Mouse (Mus musculus): Measurements from ENCODE around the gene Lcn9. TPM values are rescaled to one million over a fixed set of nuclear protein-coding genes. Genes with fewer than 3 reads are reported as not detected.

Gene Lcn9
- polyA plus RNA-seq, 1 experiment from 2014 or later: not detected

DNA sequence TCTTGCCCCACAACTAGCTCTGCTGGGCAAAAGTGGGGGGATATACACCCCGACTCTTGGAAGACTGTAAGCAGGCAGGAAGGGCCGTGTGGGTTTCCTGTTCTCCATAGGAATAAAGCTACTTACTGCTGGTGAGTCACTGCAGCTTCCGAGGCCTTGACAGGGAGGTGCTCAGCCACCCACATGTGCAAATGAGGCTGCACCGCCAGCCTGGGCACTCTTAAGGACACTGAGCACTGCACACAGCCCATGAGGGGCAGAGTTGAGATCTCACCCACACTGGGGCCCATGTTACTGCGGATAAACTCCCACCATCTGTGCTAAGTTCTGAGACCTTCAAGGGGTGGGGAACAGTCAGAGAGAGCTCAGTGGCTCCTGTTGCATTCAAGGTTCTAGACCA is 43.7 kb downstream of the Lcn9 start:
- no peak overlapping the region for H3K4me2 ChIP-seq (replicated peaks; ENCODE audit: low read depth, low read length)
- H3K27me3 ChIP-seq (replicated peaks; ENCODE audit: insufficient read depth, low read length): peaks cover 8% of the 10 kb centered on the region; the same call in 1 of the 2 replicates
- WGBS: 34% methylated on average over 5 of the region's 5 CpGs
- no peak for ATAC-seq
- no peak overlapping the region for H3K4me3 ChIP-seq (ENCODE audit: low read depth, low read length)
- no peaks in the 10 kb centered on the region for H3K9me3 ChIP-seq (ENCODE audit: low read length)
- no peak overlapping the region for H3K27ac ChIP-seq (ENCODE audit: low read length)
- TF ChIP-seq EP300 (IDR thresholded peaks at IDR 0.05): no peak
- TF ChIP-seq CTCF (IDR thresholded peaks at IDR 0.05): no peak
- no peaks in the 10 kb centered on the region for H3K36me3 ChIP-seq (ENCODE audit: insufficient read depth, low read length)
- H3K4me1 ChIP-seq (ENCODE audit: insufficient read depth, low read depth, low read length): peaks cover 6% of the 10 kb centered on the region
- H3K9ac ChIP-seq (replicated peaks; ENCODE audit: low read depth): no peak overlapping the region
- no peak for DNase-seq (ENCODE audit: low spot score)

Other genes starting within 250 kb of the Lcn9 start
- 0.31 and 1.2 TPM in 2 replicates for gene Mamdc4, start 248.3 kb upstream of the Lcn9 start, polyA plus RNA-seq (2015; fragmentation: Nextera tagmentation; extraction: Ambion mirVana)
- 97.7 and 103 TPM in 2 replicates for gene Phpt1, start 247.9 kb upstream of the Lcn9 start, polyA plus RNA-seq (2015; fragmentation: Nextera tagmentation; extraction: Ambion mirVana)
- gene Ajm1, start 241.4 kb upstream of the Lcn9 start, polyA plus RNA-seq (2015; fragmentation: Nextera tagmentation; extraction: Ambion mirVana): 0.07 TPM in 1 of 2 replicates, not detected in the other
- gene Rabl6, start 214.6 kb upstream of the Lcn9 start, polyA plus RNA-seq (2015; fragmentation: Nextera tagmentation; extraction: Ambion mirVana): 34.7 and 41.2 TPM in 2 replicates
- gene Ccdc183, start 205.5 kb upstream of the Lcn9 start, polyA plus RNA-seq (2015; fragmentation: Nextera tagmentation; extraction: Ambion mirVana): 0.38 and 0.44 TPM in 2 replicates
- gene Tmem141, start 201.1 kb upstream of the Lcn9 start, polyA plus RNA-seq (2015; fragmentation: Nextera tagmentation; extraction: Ambion mirVana): 26.0 and 29.9 TPM in 2 replicates
- gene Fcna, start 195.1 kb upstream of the Lcn9 start, polyA plus RNA-seq (2015; fragmentation: Nextera tagmentation; extraction: Ambion mirVana): 2.5 and 2.8 TPM in 2 replicates
- gene Lcn8, start 170.0 kb upstream of the Lcn9 start, polyA plus RNA-seq (2015; fragmentation: Nextera tagmentation; extraction: Ambion mirVana): not detected in 2 replicates
- not detected in 2 replicates for gene Lcn5, start 165.2 kb upstream of the Lcn9 start, polyA plus RNA-seq (2015; fragmentation: Nextera tagmentation; extraction: Ambion mirVana)
- not detected in 2 replicates for gene Lcn6, start 146.4 kb upstream of the Lcn9 start, polyA plus RNA-seq (2015; fragmentation: Nextera tagmentation; extraction: Ambion mirVana)
- gene Lcn10, start 140.4 kb upstream of the Lcn9 start, polyA plus RNA-seq (2015; fragmentation: Nextera tagmentation; extraction: Ambion mirVana): not detected in 2 replicates
- gene Obp2a, start 123.1 kb upstream of the Lcn9 start, polyA plus RNA-seq (2015; fragmentation: Nextera tagmentation; extraction: Ambion mirVana): not detected in 2 replicates
- 57.8 and 58.7 TPM in 2 replicates for gene Bmyc, start 116.4 kb upstream of the Lcn9 start, polyA plus RNA-seq (2015; fragmentation: Nextera tagmentation; extraction: Ambion mirVana)
- gene Obp2b, start 86.1 kb upstream of the Lcn9 start, polyA plus RNA-seq (2015; fragmentation: Nextera tagmentation; extraction: Ambion mirVana): not detected in 2 replicates
- gene Lcn3, start 57.6 kb upstream of the Lcn9 start, polyA plus RNA-seq (2015; fragmentation: Nextera tagmentation; extraction: Ambion mirVana): not detected in 2 replicates
- gene Lcn11, start 46.1 kb upstream of the Lcn9 start, polyA plus RNA-seq (2015; fragmentation: Nextera tagmentation; extraction: Ambion mirVana): not detected in 2 replicates
- 0.51 and 0.95 TPM in 2 replicates for gene Gm13539, start 40.9 kb upstream of the Lcn9 start, polyA plus RNA-seq (2015; fragmentation: Nextera tagmentation; extraction: Ambion mirVana)
- not detected in 2 replicates for gene Glt6d1, start 7.3 kb upstream of the Lcn9 start, polyA plus RNA-seq (2015; fragmentation: Nextera tagmentation; extraction: Ambion mirVana)
- not detected in 2 replicates for gene Sohlh1, start 24.1 kb downstream of the Lcn9 start, polyA plus RNA-seq (2015; fragmentation: Nextera tagmentation; extraction: Ambion mirVana)
- 0.17 and 0.21 TPM in 2 replicates for gene Kcnt1, start 40.6 kb downstream of the Lcn9 start, polyA plus RNA-seq (2015; fragmentation: Nextera tagmentation; extraction: Ambion mirVana)
- gene Camsap1, start 160.1 kb downstream of the Lcn9 start, polyA plus RNA-seq (2015; fragmentation: Nextera tagmentation; extraction: Ambion mirVana): 5.2 and 5.4 TPM in 2 replicates
- 39.2 and 40.6 TPM in 2 replicates for gene Ubac1, start 198.6 kb downstream of the Lcn9 start, polyA plus RNA-seq (2015; fragmentation: Nextera tagmentation; extraction: Ambion mirVana)

Data from lung, postnatal 0 days (tissue).